8 mouse cellular contexts compared by ENCODE assay signal in genomic region chr5:104982535-104982934, GRCm38 (mm10). TPM values are rescaled to one million over a fixed set of nuclear protein-coding genes. Genes with fewer than 3 reads are reported as not detected.
A peak's percentile ranks its signal among the peaks of the same experiment; 100 is the strongest.
DNase-seq lines count a peak whose midpoint lies in the region; ATAC-seq and TF ChIP-seq lines count a peak whose summit lies in the region.

Gene Abcg3 (minus strand): TSS chr5:104982718.

- no peaks in the 10 kb centered on the region for H3K27me3 ChIP-seq in kidney, embryonic 16.5 days (ENCODE audit: insufficient read depth, low read length)
- no peaks in the 10 kb centered on the region for H3K27me3 ChIP-seq in heart, embryonic 15.5 days
- H3K27me3 ChIP-seq in lung, postnatal 0 days (replicated peaks; ENCODE audit: insufficient read depth, low read length) = no peaks in the 10 kb centered on the region
- no peaks in the 10 kb centered on the region for H3K27me3 ChIP-seq in thymus, adult 2 months (ENCODE audit: control insufficient read depth, insufficient read depth, low read length)

- H3K4me1 ChIP-seq in kidney, embryonic 16.5 days (ENCODE audit: insufficient read depth, low read length) = no peaks in the 10 kb centered on the region
- H3K4me1 ChIP-seq in heart, embryonic 15.5 days (replicated peaks) = peaks cover 5% of the 10 kb centered on the region; the same call in 1 of the 2 replicates
- H3K4me1 ChIP-seq in lung, postnatal 0 days (ENCODE audit: insufficient read depth, low read depth, low read length) = no peaks in the 10 kb centered on the region
- H3K4me1 ChIP-seq in thymus, adult 2 months (replicated peaks; ENCODE audit: control insufficient read depth, insufficient read depth, low read length) = peaks cover 27% of the 10 kb centered on the region

- H3K9ac ChIP-seq in kidney, embryonic 16.5 days (replicated peaks; ENCODE audit: low read length) = 0 out of 2 replicates have a peak within 1 kb of the TSS, but pooled peaks have one; percentile 10
- H3K9ac ChIP-seq in heart, embryonic 15.5 days = no peak within 1 kb of the TSS
- no peak within 1 kb of the TSS for H3K9ac ChIP-seq in lung, postnatal 0 days (replicated peaks; ENCODE audit: low read depth)

- TF ChIP-seq EP300 in lung, postnatal 0 days (IDR thresholded peaks at IDR 0.05) = no peak

- TF ChIP-seq POLR2A in thymus, adult 2 months (IDR thresholded peaks at IDR 0.05; ENCODE audit: control insufficient read depth, extremely low read depth, insufficient read depth, low read length, poor library complexity) = peak; percentile 85

- WGBS in kidney, embryonic 16.5 days = 17% methylated on average over 12 of the region's 12 CpGs
- WGBS in heart, embryonic 15.5 days = 20% methylated on average over 12 of the region's 12 CpGs
- 29% methylated on average over 12 of the region's 12 CpGs for WGBS in lung, postnatal 0 days
- 2% methylated on average over 12 of the region's 12 CpGs for WGBS in thymus, adult 2 months

- intact Hi-C loops in left cerebral cortex, postnatal 25 days (cut with DNase I) = no loop called here

- no peak for ATAC-seq in kidney, embryonic 16.5 days (ENCODE audit: low FRiP score, low TSS enrichment)
- no peak; the same call in 1 of the 2 replicates for ATAC-seq in heart, embryonic 15.5 days (replicated peaks; ENCODE audit: insufficient number of reproducible peaks, insufficient read depth, low FRiP score, low read depth)
- ATAC-seq in lung, postnatal 0 days = no peak

- peak within 1 kb of the TSS; percentile 23 for H3K4me3 ChIP-seq in kidney, embryonic 16.5 days (ENCODE audit: low read length)
- H3K4me3 ChIP-seq in heart, embryonic 15.5 days = peak within 1 kb of the TSS; percentile 37
- peak within 1 kb of the TSS; percentile 6; the same call in 1 of the 2 replicates for H3K4me3 ChIP-seq in lung, postnatal 0 days (ENCODE audit: low read depth, low read length)
- peak within 1 kb of the TSS; percentile 63 for H3K4me3 ChIP-seq in thymus, adult 2 months (ENCODE audit: control insufficient read depth, insufficient read depth, low read length)

- H3K27ac ChIP-seq in kidney, embryonic 16.5 days (ENCODE audit: low read length) = no peak within 1 kb of the TSS
- no peak within 1 kb of the TSS for H3K27ac ChIP-seq in heart, embryonic 15.5 days
- H3K27ac ChIP-seq in lung, postnatal 0 days (ENCODE audit: low read length) = no peak within 1 kb of the TSS
- H3K27ac ChIP-seq in thymus, adult 2 months (ENCODE audit: control insufficient read depth, insufficient read depth, low read length) = peak within 1 kb of the TSS; percentile 94

- no peak for DNase-seq in kidney, adult 9 months
- peak; percentile 28 for DNase-seq in lung, postnatal 0 days (ENCODE audit: low spot score)
- peak; percentile 79 for DNase-seq in thymus, adult 2 months
- DNase-seq in frontal cortex, adult 2 months (ENCODE audit: extremely low spot score in 1 of 2, low spot score in 1 of 2) = no peak
- no peak for DNase-seq in left cerebral cortex, postnatal 25 days (ENCODE audit: low spot score in 2 of 2)
- no peak for DNase-seq in layer of hippocampus, postnatal 36 days

- no peaks in the 10 kb centered on the region for H3K9me3 ChIP-seq in kidney, embryonic 16.5 days (ENCODE audit: low read length)
- H3K9me3 ChIP-seq in heart, embryonic 15.5 days (replicated peaks) = no peaks in the 10 kb centered on the region
- H3K9me3 ChIP-seq in lung, postnatal 0 days (ENCODE audit: low read length) = no peaks in the 10 kb centered on the region

- no peak for TF ChIP-seq CTCF in lung, postnatal 0 days (IDR thresholded peaks at IDR 0.05)
- TF ChIP-seq CTCF in thymus, adult 2 months (IDR thresholded peaks at IDR 0.05; ENCODE audit: borderline replicate concordance, control insufficient read depth, extremely low read depth, insufficient read depth, low read length, poor library complexity) = peak; percentile 30; the same call in 1 of the 2 replicates

- H3K36me3 ChIP-seq in kidney, embryonic 16.5 days (ENCODE audit: insufficient read depth, low read length) = no peaks in the 10 kb centered on the region
- H3K36me3 ChIP-seq in heart, embryonic 15.5 days = no peaks in the 10 kb centered on the region
- H3K36me3 ChIP-seq in lung, postnatal 0 days (ENCODE audit: insufficient read depth, low read length) = no peaks in the 10 kb centered on the region
- peaks cover 2% of the 10 kb centered on the region; the same call in 1 of the 2 replicates for H3K36me3 ChIP-seq in thymus, adult 2 months (ENCODE audit: control insufficient read depth, insufficient read depth, low read length)

- H3K4me2 ChIP-seq in kidney, embryonic 16.5 days (replicated peaks; ENCODE audit: low read depth, low read length) = peak within 1 kb of the TSS; percentile 44
- H3K4me2 ChIP-seq in heart, embryonic 15.5 days = peak within 1 kb of the TSS; percentile 56
- peak within 1 kb of the TSS; percentile 48 for H3K4me2 ChIP-seq in lung, postnatal 0 days (replicated peaks; ENCODE audit: low read depth, low read length)

RNA-seq across cellular contexts. Expression of gene Abcg3, which starts in this region (rescaled TPM):
- polyA plus RNA-seq in kidney, embryonic 16.5 days (2015; fragmentation: Nextera tagmentation; extraction: Ambion mirVana) = 1.6 and 1.8 TPM in 2 replicates
- 0.53 and 2.4 TPM in 2 replicates for polyA plus RNA-seq in heart, embryonic 15.5 days (2015; fragmentation: Nextera tagmentation; extraction: Ambion mirVana)
- polyA plus RNA-seq in lung, postnatal 0 days (2015; fragmentation: Nextera tagmentation; extraction: Ambion mirVana) = 1.3 and 1.4 TPM in 2 replicates
- polyA plus RNA-seq in thymus, adult 2 months (2012; rRNA removed) = 13.4 and 17.2 TPM in 2 replicates
- polyA plus RNA-seq in frontal cortex, adult 2 months (2012; rRNA removed) = 0.25 and 0.28 TPM in 2 replicates
- under 1 TPM in 1 of 2 experiments, not detected in 1; 0.11 TPM for total RNA-seq in left cerebral cortex, postnatal 25 days (2021)
- total RNA-seq in layer of hippocampus, postnatal 36 days (2021) = not detected

Comparison
In these comparisons a context has a peak if more than half of its experiments do, and no peak if none do; other contexts are left out.
1. H3K4me3 ChIP-seq: peak in every context shown above with its lines; median percentile 63 in thymus, adult 2 months; 37 in heart, embryonic 15.5 days; 23 in kidney, embryonic 16.5 days; 6 in lung, postnatal 0 days.
2. DNase-seq: peak in lung, postnatal 0 days (single experiment) and thymus, adult 2 months (single experiment); none in kidney, adult 9 months (single experiment), frontal cortex, adult 2 months (0 of 2), left cerebral cortex, postnatal 25 days (0 of 2) and layer of hippocampus, postnatal 36 days (0 of 2).
3. Peak in every context shown above with its lines, with median percentiles within 50 percentile points of each other: H3K4me2 ChIP-seq.